Mouse (Mus musculus): ENCODE results near the gene Gm10283. TPM values are rescaled to one million over a fixed set of nuclear protein-coding genes. Genes with fewer than 3 reads are reported as not detected.
"Not testable (repeated sequence)": the region's sequence is repeated elsewhere in the genome, so short reads cannot be mapped to it uniquely, and the experiment has no call there.

Gene Gm10283
- not detected in 2 replicates for polyA plus RNA-seq (2012; rRNA removed)

- Histone ChIP-seq H3K36me3 (ENCODE audit: control insufficient read depth, insufficient read depth, low read length) (no peaks in the 10 kb centered on the region), H3K27me3 (ENCODE audit: control insufficient read depth, insufficient read depth, low read length) (no peaks in the 10 kb centered on the region), H3K4me1 (replicated peaks; ENCODE audit: control insufficient read depth, insufficient read depth, low read length) (peaks cover 4% of the 10 kb centered on the region; the same call in 1 of the 2 replicates), H3K4me3 (ENCODE audit: control insufficient read depth, insufficient read depth, low read length) (no peak within 1 kb of the TSS), H3K27ac (ENCODE audit: control insufficient read depth, insufficient read depth, low read length) (no peak within 1 kb of the TSS)
- DNase-seq, result no peak
- no peak for TF ChIP-seq POLR2A (IDR thresholded peaks at IDR 0.05; ENCODE audit: control insufficient read depth, extremely low read depth, insufficient read depth, low read length, poor library complexity)
- no peak for TF ChIP-seq CTCF (IDR thresholded peaks at IDR 0.05; ENCODE audit: borderline replicate concordance, control insufficient read depth, extremely low read depth, insufficient read depth, low read length, poor library complexity)
- 64% methylated on average over 2 of the region's 2 CpGs for WGBS
Measured at GRCm38 (mm10) chr8:60503098-60503497, at the start of gene Gm10283. TSS of gene Gm10283 (minus strand) at chr8:60503198.

GRCm38 (mm10) chr8:60534945-60535344 lies 31.9 kb upstream of the Gm10283 start:
- no peaks in the 10 kb centered on the region for H3K27me3 ChIP-seq (ENCODE audit: control insufficient read depth, insufficient read depth, low read length)
- H3K36me3 ChIP-seq (ENCODE audit: control insufficient read depth, insufficient read depth, low read length), result no peaks in the 10 kb centered on the region
- TF ChIP-seq CTCF (IDR thresholded peaks at IDR 0.05; ENCODE audit: borderline replicate concordance, control insufficient read depth, extremely low read depth, insufficient read depth, low read length, poor library complexity) (no peak), POLR2A (IDR thresholded peaks at IDR 0.05; ENCODE audit: control insufficient read depth, extremely low read depth, insufficient read depth, low read length, poor library complexity) (no peak)
- H3K27ac ChIP-seq (ENCODE audit: control insufficient read depth, insufficient read depth, low read length), result no peak overlapping the region
- H3K4me3 ChIP-seq (ENCODE audit: control insufficient read depth, insufficient read depth, low read length), result no peak overlapping the region
- 72% methylated on average over 2 of the region's 2 CpGs for WGBS
- no peaks in the 10 kb centered on the region for H3K4me1 ChIP-seq (replicated peaks; ENCODE audit: control insufficient read depth, insufficient read depth, low read length)
- no peak for DNase-seq

GRCm38 (mm10) chr8:60518286-60518685 lies 15.3 kb upstream of the Gm10283 start:
- no peak for DNase-seq
- no peak overlapping the region for H3K4me3 ChIP-seq (ENCODE audit: control insufficient read depth, insufficient read depth, low read length)
- H3K27ac ChIP-seq (ENCODE audit: control insufficient read depth, insufficient read depth, low read length), result no peak overlapping the region
- no peak for TF ChIP-seq POLR2A (IDR thresholded peaks at IDR 0.05; ENCODE audit: control insufficient read depth, extremely low read depth, insufficient read depth, low read length, poor library complexity)
- no peak for TF ChIP-seq CTCF (IDR thresholded peaks at IDR 0.05; ENCODE audit: borderline replicate concordance, control insufficient read depth, extremely low read depth, insufficient read depth, low read length, poor library complexity)
- H3K36me3 ChIP-seq (ENCODE audit: control insufficient read depth, insufficient read depth, low read length), result no peaks in the 10 kb centered on the region
- H3K27me3 ChIP-seq (ENCODE audit: control insufficient read depth, insufficient read depth, low read length), result no peaks in the 10 kb centered on the region
- no peaks in the 10 kb centered on the region for H3K4me1 ChIP-seq (replicated peaks; ENCODE audit: control insufficient read depth, insufficient read depth, low read length)

- no peak for DNase-seq
- Histone ChIP-seq H3K36me3 (ENCODE audit: control insufficient read depth, insufficient read depth, low read length) (no peaks in the 10 kb centered on the region), H3K4me1 (replicated peaks; ENCODE audit: control insufficient read depth, insufficient read depth, low read length) (peaks cover 4% of the 10 kb centered on the region; the same call in 1 of the 2 replicates), H3K4me3 (ENCODE audit: control insufficient read depth, insufficient read depth, low read length) (no peak within 1 kb of the TSS), H3K27ac (ENCODE audit: control insufficient read depth, insufficient read depth, low read length) (no peak within 1 kb of the TSS), H3K27me3 (ENCODE audit: control insufficient read depth, insufficient read depth, low read length) (no peaks in the 10 kb centered on the region)
- WGBS, result 4% methylated on average over 25 of the region's 25 CpGs
- TF ChIP-seq CTCF (IDR thresholded peaks at IDR 0.05; ENCODE audit: borderline replicate concordance, control insufficient read depth, extremely low read depth, insufficient read depth, low read length, poor library complexity) (no peak), POLR2A (IDR thresholded peaks at IDR 0.05; ENCODE audit: control insufficient read depth, extremely low read depth, insufficient read depth, low read length, poor library complexity) (no peak)
Measured at GRCm38 (mm10) chr8:60505653-60506521, 2.9 kb upstream of the Gm10283 start, which contains the start of gene Aadat. TSS of gene Aadat (plus strand) at chr8:60505932.

- H3K27ac ChIP-seq (ENCODE audit: control insufficient read depth, insufficient read depth, low read length); H3K4me1 ChIP-seq (replicated peaks; ENCODE audit: control insufficient read depth, insufficient read depth, low read length); H3K4me3 ChIP-seq (ENCODE audit: control insufficient read depth, insufficient read depth, low read length); H3K27me3 ChIP-seq (ENCODE audit: control insufficient read depth, insufficient read depth, low read length); H3K36me3 ChIP-seq (ENCODE audit: control insufficient read depth, insufficient read depth, low read length); DNase-seq: not testable (repeated sequence)
- WGBS, result 88% methylated on average over 2 of the region's 2 CpGs
Measured at GRCm38 (mm10) chr8:60495046-60495445, 8.0 kb downstream of the Gm10283 start.

GRCm38 (mm10) chr8:60494606-60495005 lies 8.4 kb downstream of the Gm10283 start:
- DNase-seq, result no peak
- no peaks in the 10 kb centered on the region for H3K27me3 ChIP-seq (ENCODE audit: control insufficient read depth, insufficient read depth, low read length)
- H3K27ac ChIP-seq (ENCODE audit: control insufficient read depth, insufficient read depth, low read length), result no peak overlapping the region
- no peaks in the 10 kb centered on the region for H3K36me3 ChIP-seq (ENCODE audit: control insufficient read depth, insufficient read depth, low read length)
- TF ChIP-seq POLR2A (IDR thresholded peaks at IDR 0.05; ENCODE audit: control insufficient read depth, extremely low read depth, insufficient read depth, low read length, poor library complexity) (no peak), CTCF (IDR thresholded peaks at IDR 0.05; ENCODE audit: borderline replicate concordance, control insufficient read depth, extremely low read depth, insufficient read depth, low read length, poor library complexity) (no peak)
- no peak overlapping the region for H3K4me3 ChIP-seq (ENCODE audit: control insufficient read depth, insufficient read depth, low read length)
- WGBS, result 93% methylated on average over 11 of the region's 11 CpGs
- H3K4me1 ChIP-seq (replicated peaks; ENCODE audit: control insufficient read depth, insufficient read depth, low read length), result no peaks in the 10 kb centered on the region
